Mouse (Mus musculus): ENCODE results near the gene Tstd3.

GRCm38 (mm10) chr4:21810608-21811007 lies 43.6 kb upstream of the Tstd3 start:
- TF ChIP-seq CTCF (IDR thresholded peaks at IDR 0.05; ENCODE audit: borderline replicate concordance, control insufficient read depth, extremely low read depth, insufficient read depth, low read length, poor library complexity): no peak
- no peak for TF ChIP-seq POLR2A (IDR thresholded peaks at IDR 0.05; ENCODE audit: control insufficient read depth, extremely low read depth, insufficient read depth, low read length, poor library complexity)

All from thymus, adult 2 months (tissue).